Mouse (Mus musculus) monocyte, adult 5-6 weeks (primary cell): ENCODE measurements around the gene Nfe2l3. TPM values are rescaled to one million over a fixed set of nuclear protein-coding genes. Genes with fewer than 3 reads are reported as not detected.
"Not testable (repeated sequence)": the region's sequence is repeated elsewhere in the genome, so short reads cannot be mapped to it uniquely, and the experiment has no call there.

Experiments
- ATAC-seq: fragments of 153-309, 156-312 bp; replicated peaks from 2 replicates; pipeline ENCODE4 v1.8.0; 2017; ENCODE audit warnings: mild to moderate bottlenecking; ENCODE audit not compliant: low TSS enrichment, insufficient number of reproducible peaks, severe bottlenecking, poor library complexity, low FRiP score
- total RNA-seq: library from RNA; stranded (forward); fragments of 200-1000, 200-491, 200-594 nt; gene quantifications from 3 replicates; pipeline ENCODE4 v1.2.3, GENCODE M21; 2017

Gene Nfe2l3
- total RNA-seq, 1 experiment from 2014 or later = 0.10 TPM

DNA sequence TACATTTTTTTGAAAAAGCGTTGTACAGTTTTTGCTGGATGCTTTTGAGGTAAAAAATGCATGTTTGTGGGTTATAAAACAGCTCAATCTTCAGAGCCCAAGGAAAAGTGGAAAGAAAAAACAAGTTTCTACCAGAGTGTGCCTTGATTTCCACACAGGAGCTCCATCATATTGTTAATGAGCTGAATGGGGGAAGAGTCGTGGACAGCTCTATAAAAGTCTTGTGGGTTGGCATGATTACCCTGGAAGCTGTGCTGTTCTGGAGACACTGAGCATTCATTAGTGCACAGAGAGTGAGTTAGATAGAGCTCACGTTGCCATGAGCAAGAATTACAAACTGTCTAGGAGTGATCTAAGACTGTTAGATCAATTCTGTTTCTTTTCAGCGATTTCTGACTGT is 39.7 kb downstream of the Nfe2l3 start:
- ATAC-seq = no peak

DNA sequence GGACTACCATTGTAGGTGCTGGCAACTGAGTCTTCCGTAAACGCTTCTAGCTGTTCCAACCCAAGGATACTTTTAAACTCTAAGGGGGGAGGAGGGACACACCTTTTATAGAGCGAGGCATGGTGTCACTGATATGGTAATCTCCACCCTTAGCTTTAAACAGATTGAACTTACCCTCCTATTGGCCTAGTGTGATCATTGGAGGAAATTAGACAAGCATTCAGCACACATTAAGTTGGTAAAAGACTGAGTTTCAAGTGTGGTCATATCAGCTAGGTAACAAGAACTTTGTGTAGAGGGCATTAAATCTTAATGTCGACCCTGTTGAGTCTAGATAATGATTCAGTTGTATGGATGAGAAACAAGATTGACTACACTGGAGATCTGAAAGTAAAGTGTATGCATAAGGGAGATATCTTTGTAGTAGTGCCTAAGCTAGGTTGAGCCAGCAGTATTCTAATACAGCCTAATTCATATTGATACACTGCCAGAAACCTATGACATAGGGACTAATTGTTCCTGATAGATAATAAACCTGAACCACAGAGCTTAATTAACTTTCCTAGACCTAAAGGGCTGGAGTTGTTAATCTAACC is 46.8 kb downstream of the Nfe2l3 start:
- ATAC-seq = no peak

DNA sequence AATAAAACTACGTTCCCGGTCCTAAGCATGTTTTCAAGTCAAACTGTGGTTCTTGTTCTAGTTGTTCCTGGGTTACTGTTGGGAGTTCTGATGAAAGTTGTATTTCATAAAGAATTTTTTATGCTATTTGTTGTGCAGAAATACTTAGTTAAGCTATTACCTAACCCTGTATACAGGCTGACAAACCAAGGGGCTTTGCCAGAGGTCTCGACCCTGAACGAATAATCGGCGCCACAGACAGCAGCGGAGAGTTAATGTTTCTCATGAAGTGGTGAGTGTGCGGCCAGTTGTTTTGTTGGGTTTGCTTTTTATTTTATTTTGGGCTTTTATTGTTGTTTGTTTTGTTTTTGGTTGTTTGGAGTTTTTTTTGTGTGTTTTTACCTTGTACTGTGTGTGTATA is 49.1 kb downstream of the Nfe2l3 start:
- no peak for ATAC-seq

DNA sequence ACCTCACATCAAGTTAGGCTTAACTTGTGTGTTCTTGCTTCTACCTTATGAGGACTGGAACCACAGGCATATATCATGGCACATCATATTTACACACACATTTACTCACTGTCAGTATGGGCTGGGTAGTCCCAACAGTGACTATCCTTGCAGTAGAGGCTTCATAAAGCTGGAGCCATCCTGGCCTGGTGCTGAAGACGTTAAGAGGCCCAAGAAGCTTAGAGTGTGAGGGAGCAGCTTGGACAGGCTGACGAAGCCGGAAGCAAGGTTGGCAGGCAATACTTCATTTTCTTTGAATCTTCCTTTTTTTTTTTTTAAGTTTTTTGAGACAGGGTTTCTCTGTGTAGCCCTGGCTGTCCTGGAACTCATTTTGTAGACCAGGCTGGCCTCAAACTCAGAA is 51.4 kb downstream of the Nfe2l3 start:
- ATAC-seq = no peak

DNA sequence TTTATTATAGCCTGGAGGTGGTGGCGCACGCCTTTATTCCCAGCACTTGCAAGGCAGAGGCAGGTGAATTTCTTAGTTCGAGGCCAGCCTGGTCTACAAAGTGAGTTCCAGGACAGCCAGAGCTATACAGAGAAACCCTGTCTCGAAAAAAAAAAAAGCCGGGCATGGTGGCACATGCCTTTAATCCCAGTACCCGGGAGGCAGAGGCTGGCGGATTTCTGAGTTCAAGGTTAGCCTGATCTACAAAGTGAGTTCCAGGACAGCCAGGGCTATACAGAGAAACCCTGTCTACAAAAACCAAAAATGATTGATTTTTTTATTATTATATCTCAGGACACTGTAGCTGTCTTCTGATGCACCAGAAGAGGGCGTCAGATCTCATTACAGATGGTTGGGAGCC is 52.1 kb downstream of the Nfe2l3 start:
- not testable (repeated sequence) for ATAC-seq

DNA sequence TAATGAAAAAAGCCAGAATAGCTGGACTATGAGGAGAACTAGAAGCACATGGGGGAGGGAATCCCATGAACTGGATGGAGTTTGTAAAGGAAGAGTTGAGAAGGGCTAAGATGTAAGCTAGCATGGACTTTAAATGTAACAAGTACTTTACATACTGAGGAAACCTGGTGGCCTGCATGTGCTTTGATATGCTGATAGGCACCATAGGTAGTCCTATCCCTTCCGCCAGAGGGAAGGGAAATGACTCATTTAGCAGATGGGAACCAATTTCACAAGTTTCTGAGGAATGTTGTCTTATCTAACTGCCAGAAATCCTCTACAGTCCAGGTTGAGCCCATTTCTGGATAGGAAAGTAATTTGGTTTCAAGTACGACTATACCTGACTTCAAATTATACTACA is 53.2 kb downstream of the Nfe2l3 start:
- no peak for ATAC-seq

DNA sequence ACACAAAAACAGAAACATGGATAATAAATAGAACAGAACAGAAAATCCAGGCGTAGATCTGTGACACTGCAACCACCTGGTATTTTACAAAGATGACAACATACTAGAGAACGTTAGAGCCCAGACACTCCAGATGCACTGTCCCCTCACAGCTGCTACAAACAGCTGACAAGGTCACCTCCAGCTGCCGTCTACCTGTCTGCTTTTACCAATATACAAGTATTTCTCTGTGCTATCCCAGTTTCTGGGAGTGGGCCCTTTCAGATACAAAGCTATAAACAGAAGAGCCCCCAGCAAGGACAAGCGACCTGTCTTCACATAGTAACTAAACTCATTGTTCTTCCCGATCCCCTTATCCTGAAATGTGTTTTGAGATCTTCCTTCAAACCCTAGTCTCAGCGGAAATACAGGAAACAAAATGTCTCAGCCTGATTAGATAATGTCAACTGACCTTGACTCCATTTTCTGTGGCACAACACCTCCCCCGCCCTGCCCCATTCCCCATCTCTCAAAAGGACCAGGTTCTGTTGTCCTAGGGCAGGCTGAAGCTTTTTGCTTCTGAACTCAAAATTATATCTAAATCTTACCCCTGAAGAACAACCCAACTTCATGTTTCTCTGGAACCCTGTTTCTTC is 53.7 kb downstream of the Nfe2l3 start:
- ATAC-seq = no peak

DNA sequence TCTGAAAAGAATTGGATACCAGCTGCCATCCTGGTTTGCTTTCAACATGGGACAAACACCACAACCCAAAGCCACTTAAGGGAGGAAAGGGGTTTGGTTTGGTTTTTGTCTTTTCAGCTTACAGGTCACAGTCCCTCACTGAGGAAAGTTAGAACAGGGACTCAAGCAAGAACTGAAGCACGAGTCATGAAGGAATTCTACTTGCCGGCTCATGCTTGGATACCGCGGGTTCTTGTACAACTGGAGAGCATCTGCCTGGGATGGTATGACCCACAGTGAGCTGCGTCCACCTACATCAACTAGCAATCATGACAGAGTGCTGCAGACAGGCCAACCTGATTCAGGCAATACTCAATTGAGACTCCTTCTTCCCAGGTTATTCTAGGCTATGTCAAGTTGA is 54.3 kb downstream of the Nfe2l3 start:
- no peak for ATAC-seq

DNA sequence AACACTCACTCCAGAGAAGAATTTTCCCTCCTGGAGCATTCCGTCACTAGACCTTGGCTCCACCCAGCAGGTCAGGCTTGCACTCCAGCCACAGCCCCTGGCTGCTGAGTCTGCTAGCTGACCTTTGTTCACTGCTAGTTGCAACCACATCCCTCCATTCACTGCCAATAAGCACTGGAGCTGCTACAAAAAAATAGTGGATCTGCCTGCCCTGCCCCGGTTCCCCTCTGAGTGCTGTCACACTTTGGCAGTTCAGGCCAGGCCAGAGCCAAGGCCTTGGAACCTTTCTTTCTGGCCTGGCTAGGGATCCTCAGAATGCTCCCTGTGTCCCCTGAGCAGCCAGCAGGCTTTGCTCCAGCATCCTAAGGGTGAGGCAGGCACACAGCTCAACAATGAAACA is 57.3 kb downstream of the Nfe2l3 start:
- no peak for ATAC-seq

DNA sequence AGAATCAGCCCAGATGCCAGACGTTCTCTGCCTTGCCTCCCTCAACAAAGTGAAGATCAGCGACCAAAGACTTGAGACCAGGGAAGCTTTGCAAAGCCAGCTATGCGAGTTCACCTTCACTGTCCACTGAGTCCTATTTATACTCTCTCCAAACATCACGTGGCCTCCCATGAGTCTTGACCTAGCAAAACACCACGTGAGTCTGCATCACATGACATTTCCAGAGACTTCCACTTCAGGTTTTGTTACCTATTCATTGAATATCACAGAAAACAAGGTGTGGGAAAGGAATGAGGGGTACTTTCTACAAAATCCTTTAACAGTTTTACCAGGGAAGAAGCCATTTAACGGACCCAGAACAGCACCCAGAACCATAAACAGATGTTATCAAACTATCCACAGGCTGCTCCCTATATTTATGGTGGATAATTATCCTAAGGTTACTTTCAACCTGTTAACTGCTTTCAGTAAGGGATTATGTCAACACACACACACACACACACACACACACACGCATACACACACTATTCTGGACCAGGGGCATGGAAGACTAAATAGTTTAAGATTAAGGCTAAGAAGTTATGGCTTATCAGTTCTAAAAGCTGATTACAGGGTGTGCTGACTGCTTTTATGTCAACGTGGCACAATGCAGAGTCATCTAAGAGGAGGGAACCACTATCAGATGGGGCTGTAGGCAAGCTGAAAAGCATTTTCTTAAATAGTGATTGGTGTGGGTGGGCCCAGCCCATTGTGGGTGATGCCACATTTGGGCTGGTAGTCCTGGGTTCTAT is 65.0 kb downstream of the Nfe2l3 start:
- ATAC-seq = no peak

DNA sequence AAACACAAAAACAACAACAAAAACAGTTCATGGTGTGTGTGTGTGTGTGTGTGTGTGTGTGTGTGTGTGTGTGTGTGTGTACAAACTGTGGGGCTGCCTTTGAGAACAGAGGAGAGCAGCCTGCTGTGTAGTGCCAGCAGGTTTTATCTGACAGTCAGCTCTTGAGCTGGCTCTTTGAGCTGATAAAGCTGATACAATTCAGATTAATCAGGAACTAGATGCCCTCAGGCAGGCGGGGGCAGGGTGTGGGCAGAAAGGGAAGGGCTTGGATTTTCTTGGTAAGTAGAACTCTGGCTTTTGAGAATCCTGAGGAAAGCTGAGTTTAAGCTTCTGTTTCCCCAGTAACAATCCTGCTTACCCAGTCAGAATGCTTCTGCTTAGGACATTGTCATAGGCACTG is 73.2 kb downstream of the Nfe2l3 start:
- no peak for ATAC-seq

DNA sequence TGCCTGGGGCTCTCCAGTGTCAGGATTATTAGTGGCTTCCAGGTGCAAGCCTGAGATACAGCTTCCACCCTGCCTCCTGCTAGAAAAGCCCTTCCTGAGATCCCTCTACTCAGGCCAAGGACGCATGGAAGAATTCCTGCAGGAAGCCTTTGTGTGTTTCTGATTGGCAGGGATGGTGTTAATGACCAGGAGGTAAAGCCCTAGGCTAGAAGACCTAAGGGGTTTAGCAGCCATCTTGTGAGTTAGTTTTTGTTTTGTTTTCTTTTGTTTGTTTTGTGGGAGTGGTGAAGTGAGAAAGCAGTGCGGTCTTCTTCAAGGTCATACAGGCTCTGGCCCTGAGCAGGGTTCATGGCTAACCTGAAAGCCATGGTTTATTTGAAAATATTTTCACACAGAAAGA is 75.1 kb downstream of the Nfe2l3 start:
- ATAC-seq = no peak

Other genes with a start within 250 kb of the Nfe2l3 start
- gene Hnrnpa2b1, start 37.2 kb downstream of the Nfe2l3 start, total RNA-seq = 1,501 to 2,313 TPM (median 1,630 TPM) in 3 replicates
- 92.1 to 154 TPM (median 139 TPM) in 3 replicates for gene Cbx3, start 37.7 kb downstream of the Nfe2l3 start, total RNA-seq
- gene Snx10, start 91.2 kb downstream of the Nfe2l3 start, total RNA-seq = 79.7 to 97.3 TPM (median 87.0 TPM) in 3 replicates